Mouse (Mus musculus) liver, embryonic 11.5 days (tissue): ENCODE data around the gene Notum. TPM values are rescaled to one million over a fixed set of nuclear protein-coding genes. Genes with fewer than 3 reads are reported as not detected.

Experiments used
- ATAC-seq: fragments of 200-750 bp; cut with Nextera tagmentation; replicated peaks from 2 replicates; pipeline ENCODE4 v1.8.0; 2017; ENCODE audit warnings: moderate number of reproducible peaks, mild to moderate bottlenecking, moderate TSS enrichment, moderate library complexity; ENCODE audit not compliant: low FRiP score
- DNase-seq: peaks from one replicate; pipeline ENCODE4 v3.0.0-alpha.2; 2017; ENCODE audit warnings: low spot score
- H3K27ac ChIP-seq: fragments of 300-500 bp; sonication (generic); 2 replicates; pipeline ENCODE4 v1.5.1; 2014; ENCODE audit warnings: mild to moderate bottlenecking, low read depth, low read length, control low read depth
- H3K27me3 ChIP-seq: fragments of 300-500 bp; sonication (generic); replicated peaks from 2 replicates; pipeline ENCODE4 v1.6.1; 2014; ENCODE audit warnings: low read length, mixed read lengths; ENCODE audit not compliant: control insufficient read depth, insufficient read depth
- H3K36me3 ChIP-seq: fragments of 300-500 bp; sonication (generic); 2 replicates; pipeline ENCODE4 v1.6.1; 2014; ENCODE audit warnings: mild to moderate bottlenecking, low read length, moderate library complexity, mixed read lengths; ENCODE audit not compliant: control insufficient read depth, insufficient read depth
- H3K4me1 ChIP-seq: fragments of 300-500 bp; sonication (generic); replicated peaks from 2 replicates; pipeline ENCODE4 v1.6.1; 2014; ENCODE audit warnings: low read length, mixed read lengths; ENCODE audit not compliant: control insufficient read depth, insufficient read depth
- H3K4me2 ChIP-seq: fragments of 300-500 bp; sonication (generic); 2 replicates; pipeline ENCODE4 v1.6.1; 2014; ENCODE audit warnings: mild to moderate bottlenecking, control low read depth, moderate library complexity
- H3K4me3 ChIP-seq: fragments of 300-500 bp; sonication (generic); 2 replicates; pipeline ENCODE4 v1.5.1; 2014; ENCODE audit warnings: low read depth, low read length, control low read depth
- H3K9ac ChIP-seq: fragments of 300-500 bp; sonication (generic); 2 replicates; pipeline ENCODE4 v1.6.1; 2014; ENCODE audit warnings: low read depth, low read length, control low read depth
- H3K9me3 ChIP-seq: fragments of 300-500 bp; sonication (generic); 2 replicates; pipeline ENCODE4 v1.6.1; 2016; ENCODE audit warnings: low read length, inconsistent platforms, mixed read lengths; ENCODE audit not compliant: control insufficient read depth
- WGBS: fragments of 180-500 bp; shearing (Covaris S2); extraction: QIAGEN DNeasy Blood & Tissue Kit; methylation state at CpG from one replicate; pipeline ENCODE4 v1.1.7; 2014; 5-methylcytosine and 5-hydroxymethylcytosine counted together
- polyA plus RNA-seq: library from polyadenylated mRNA; unstranded; fragments of >200 nt; fragmentation: Nextera tagmentation; extraction: Ambion mirVana; gene quantifications from 2 replicates; pipeline ENCODE4 v1.2.1, GENCODE M21; 2014

The Notum gene
- polyA plus RNA-seq = 0.51 and 0.52 TPM in 2 replicates

DNA sequence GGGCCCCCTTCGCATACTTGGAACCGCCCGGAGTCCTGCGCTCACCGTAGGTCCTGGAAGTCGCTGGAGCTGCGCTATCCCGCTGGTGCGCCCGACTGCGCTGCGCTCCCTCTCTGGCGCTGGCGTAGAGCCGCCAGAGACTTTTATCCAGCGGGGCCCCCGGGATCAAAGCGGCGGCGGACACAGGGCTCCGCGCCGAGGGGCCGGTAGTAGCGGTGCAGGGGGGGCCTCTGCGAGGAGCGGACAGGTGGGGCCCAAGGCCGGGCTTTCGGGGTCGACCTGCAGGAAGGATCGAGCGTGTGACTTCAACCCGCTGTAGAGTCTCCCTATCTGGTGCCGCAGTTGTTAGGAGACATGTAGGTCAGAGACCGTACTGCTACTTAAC, at the start of gene Notum:
Gene Notum, minus strand, starts transcription at position 100 of the 385 bp plus-strand sequence.
- Histone ChIP-seq H3K27me3 (peaks cover 93% of the 10 kb centered on the region), H3K4me2 (peak within 1 kb of the TSS; percentile 70), H3K4me1 (peaks cover 19% of the 10 kb centered on the region), H3K27ac (no peak within 1 kb of the TSS), H3K36me3 (no peaks in the 10 kb centered on the region), H3K9ac (0 out of 2 replicates have a peak within 1 kb of the TSS, but pooled peaks have one; percentile 20), H3K9me3 (no peaks in the 10 kb centered on the region), H3K4me3 (peak within 1 kb of the TSS; percentile 50)
- ATAC-seq = no peak
- DNase-seq = no peak
- WGBS = 2% methylated on average over 35 of the region's 35 CpGs

DNA sequence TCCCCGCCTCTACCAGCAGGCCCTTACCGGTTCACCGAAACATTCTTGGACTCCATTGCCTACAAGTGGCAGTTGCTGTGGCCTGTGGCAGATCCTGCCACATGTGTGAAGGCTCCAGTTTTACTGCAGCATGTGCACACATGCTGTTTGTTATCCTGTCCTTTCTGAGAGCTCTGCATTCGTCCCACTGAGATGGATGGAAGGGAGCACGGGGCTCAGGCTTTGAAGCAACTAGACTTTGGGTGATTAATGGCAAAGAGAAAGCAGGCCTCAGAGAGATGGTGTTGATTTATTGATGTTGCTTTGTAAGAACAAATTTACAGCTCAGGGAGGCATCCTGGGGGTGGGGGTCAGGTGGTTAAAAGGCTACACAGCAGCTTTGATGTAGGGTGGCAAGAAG, 49.7 kb upstream of the Notum start:
- no peak overlapping the region for H3K9ac ChIP-seq
- no peaks in the 10 kb centered on the region for H3K9me3 ChIP-seq
- DNase-seq (no peak), ATAC-seq (no peak)
- peaks cover 12% of the 10 kb centered on the region; the same call in 1 of the 2 replicates for H3K36me3 ChIP-seq
- no peak overlapping the region for H3K27ac ChIP-seq
- H3K4me1 ChIP-seq = peaks cover 24% of the 10 kb centered on the region
- no peak overlapping the region for H3K4me2 ChIP-seq
- no peaks in the 10 kb centered on the region for H3K27me3 ChIP-seq
- H3K4me3 ChIP-seq = no peak overlapping the region
- 76% methylated on average over 5 of the region's 5 CpGs for WGBS

DNA sequence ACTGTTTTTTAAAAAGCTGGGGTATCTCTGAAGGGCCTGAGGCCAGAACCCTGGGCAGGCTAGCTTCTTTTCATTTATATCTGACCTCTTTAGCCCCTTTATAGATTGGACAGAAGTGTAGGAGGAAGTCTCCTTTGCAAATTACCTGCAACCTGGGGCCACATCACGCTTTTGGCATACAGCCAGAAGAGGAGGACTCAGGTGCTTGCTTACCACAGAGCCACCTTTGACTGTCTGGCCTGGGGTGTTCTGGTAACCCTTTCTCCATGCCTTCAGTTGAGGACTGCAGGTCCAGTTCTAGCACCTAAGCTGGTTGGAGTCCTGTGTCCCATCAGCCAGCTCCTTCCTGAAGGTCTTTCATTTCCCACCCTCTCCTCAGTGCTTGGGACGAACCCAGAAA, 48.6 kb upstream of the Notum start:
- H3K27ac ChIP-seq = no peak overlapping the region
- ATAC-seq = no peak
- WGBS = 81% methylated on average over 2 of the region's 2 CpGs

DNA sequence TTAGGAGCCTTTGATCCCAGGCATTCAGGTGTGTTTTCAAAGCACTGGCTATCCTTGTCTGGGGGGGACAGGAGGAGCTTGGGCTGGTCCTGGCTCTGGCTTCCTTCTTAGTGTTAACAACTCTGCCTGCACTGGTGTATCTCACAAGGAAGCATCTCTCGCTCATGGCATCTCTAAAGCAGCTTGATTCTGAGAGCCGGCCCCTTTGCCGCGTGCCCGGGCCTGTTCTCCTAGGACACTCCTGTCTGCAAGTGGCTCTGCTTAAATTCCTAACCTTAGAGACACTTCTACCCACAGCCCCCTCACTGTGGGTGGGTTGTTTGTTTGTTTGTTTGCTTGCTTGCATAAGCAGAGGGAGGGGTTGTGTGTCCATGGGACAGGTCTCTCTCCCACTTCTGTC, 47.0 kb upstream of the Notum start:
- 66% methylated on average over 5 of the region's 5 CpGs for WGBS
- Histone ChIP-seq H3K4me2 (no peak overlapping the region), H3K4me1 (peaks cover 39% of the 10 kb centered on the region), H3K27ac (0 out of 2 replicates have a peak overlapping the region, but pooled peaks have one; percentile 4), H3K4me3 (no peak overlapping the region), H3K9ac (no peak overlapping the region), H3K36me3 (peaks cover 12% of the 10 kb centered on the region; the same call in 1 of the 2 replicates), H3K9me3 (no peaks in the 10 kb centered on the region), H3K27me3 (no peaks in the 10 kb centered on the region)
- no peak for ATAC-seq
- no peak for DNase-seq

More for the DNA sequence above, 48.6 kb upstream of the Notum start:
- peaks cover 10% of the 10 kb centered on the region; the same call in 1 of the 2 replicates for H3K36me3 ChIP-seq
- no peak for DNase-seq
- no peak overlapping the region for H3K4me2 ChIP-seq
- H3K4me1 ChIP-seq = peaks cover 31% of the 10 kb centered on the region
- H3K9me3 ChIP-seq = no peaks in the 10 kb centered on the region
- no peaks in the 10 kb centered on the region for H3K27me3 ChIP-seq
- no peak overlapping the region for H3K9ac ChIP-seq
- H3K4me3 ChIP-seq = no peak overlapping the region

DNA sequence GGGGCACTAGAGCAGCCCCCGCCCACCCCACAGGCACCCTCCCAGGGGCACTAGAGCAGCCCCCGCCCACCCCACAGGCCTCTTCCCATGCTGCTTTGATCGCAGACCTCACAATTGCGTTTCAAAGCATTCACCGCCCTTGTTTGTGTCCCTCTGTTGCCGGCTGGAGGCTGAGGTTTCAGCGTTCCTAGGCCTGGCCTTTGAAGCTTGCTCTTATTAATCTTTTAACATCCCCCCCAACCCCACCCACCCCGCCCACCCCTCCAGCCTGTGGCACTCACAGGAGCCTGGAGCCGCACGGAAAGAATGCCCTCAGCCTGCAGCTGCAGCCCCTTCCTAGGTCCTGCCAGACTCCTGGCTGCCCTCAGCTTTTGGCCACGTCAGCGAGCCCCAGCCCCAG, 46.2 kb upstream of the Notum start:
- Histone ChIP-seq H3K4me3 (no peak overlapping the region), H3K4me1 (peaks cover 33% of the 10 kb centered on the region), H3K27ac (peak overlapping the region; percentile 25; the same call in 1 of the 2 replicates), H3K27me3 (no peaks in the 10 kb centered on the region), H3K9me3 (no peaks in the 10 kb centered on the region), H3K36me3 (peaks cover 14% of the 10 kb centered on the region; the same call in 1 of the 2 replicates), H3K4me2 (no peak overlapping the region), H3K9ac (no peak overlapping the region)
- DNase-seq = no peak
- no peak for ATAC-seq
- WGBS = 39% methylated on average over 11 of the region's 12 CpGs

DNA sequence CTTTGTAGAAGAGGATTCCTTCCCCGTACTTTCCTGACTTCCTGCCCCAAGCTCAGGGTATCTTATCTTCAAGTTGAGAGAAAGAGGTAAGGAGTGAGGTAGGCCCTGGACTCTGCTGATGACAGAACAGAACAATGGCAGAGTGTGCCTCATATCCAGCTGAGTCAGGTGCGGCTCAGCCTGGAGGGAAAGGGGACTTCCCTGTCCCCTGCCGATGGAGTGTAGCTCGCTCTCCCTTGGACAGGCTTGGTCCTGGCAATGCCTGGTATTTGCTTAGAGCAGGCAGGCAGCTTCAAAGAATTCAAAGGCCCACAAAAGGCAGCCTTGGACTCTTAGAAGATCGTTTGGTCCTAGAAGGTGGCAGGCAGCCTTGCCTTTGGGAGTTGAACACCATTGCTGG, 45.1 kb upstream of the Notum start:
- no peak overlapping the region for H3K27ac ChIP-seq
- ATAC-seq (no peak), DNase-seq (no peak)
- H3K9me3 ChIP-seq = no peaks in the 10 kb centered on the region
- H3K4me1 ChIP-seq = peaks cover 33% of the 10 kb centered on the region
- no peak overlapping the region for H3K4me3 ChIP-seq
- no peak overlapping the region for H3K9ac ChIP-seq
- no peak overlapping the region for H3K4me2 ChIP-seq
- H3K27me3 ChIP-seq = no peaks in the 10 kb centered on the region
- H3K36me3 ChIP-seq = peaks cover 16% of the 10 kb centered on the region; the same call in 1 of the 2 replicates
- WGBS = 65% methylated on average over 5 of the region's 5 CpGs

DNA sequence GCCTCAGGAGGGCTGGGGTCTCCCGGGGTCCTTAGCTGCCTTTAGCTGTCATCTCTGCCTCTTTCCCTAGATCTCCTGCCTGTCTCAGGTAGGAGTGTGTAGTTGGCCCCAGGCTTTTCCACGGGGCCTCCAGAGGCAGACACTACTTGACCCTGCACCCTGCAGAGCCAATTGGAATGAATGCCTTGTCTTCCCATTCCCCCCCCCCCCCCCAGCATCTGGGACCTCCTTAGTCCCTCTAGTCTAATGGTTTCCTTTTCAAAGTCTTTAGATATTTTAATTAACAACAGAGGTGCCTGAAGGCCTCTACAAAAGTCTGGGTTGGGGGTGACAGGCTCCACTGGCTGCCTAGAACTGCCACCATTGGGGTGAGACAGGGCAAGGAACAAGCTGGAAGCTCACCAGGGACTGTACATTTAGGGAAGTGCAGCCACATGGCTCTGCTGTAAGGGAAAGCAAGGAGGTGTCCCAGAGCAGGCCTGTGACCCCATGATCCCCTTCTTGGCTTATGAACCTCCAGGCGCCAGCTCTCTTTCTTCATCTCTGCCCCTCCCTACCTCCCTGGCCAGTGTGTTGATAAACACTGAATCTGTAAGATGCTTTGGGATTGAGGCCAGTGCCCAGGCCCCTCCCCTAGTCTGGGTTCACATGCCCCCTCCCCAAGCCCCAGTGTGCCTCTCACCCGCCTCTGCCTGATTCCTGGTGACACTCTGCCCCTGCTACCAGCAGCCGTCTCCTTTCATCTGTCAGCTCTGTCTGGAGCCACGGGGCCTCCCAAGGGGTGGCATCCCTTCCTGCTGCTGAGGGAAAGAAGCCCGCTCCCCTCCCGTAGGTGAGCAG, 43.7 kb upstream of the Notum start:
- Histone ChIP-seq H3K9me3 (no peaks in the 10 kb centered on the region), H3K27ac (peak overlapping the region; percentile 32; the same call in 1 of the 2 replicates), H3K4me3 (no peak overlapping the region), H3K4me1 (peaks cover 33% of the 10 kb centered on the region), H3K9ac (no peak overlapping the region), H3K4me2 (no peak overlapping the region), H3K36me3 (peaks cover 12% of the 10 kb centered on the region; the same call in 1 of the 2 replicates), H3K27me3 (no peaks in the 10 kb centered on the region)
- ATAC-seq (no peak), DNase-seq (no peak)
- WGBS = 47% methylated on average over 8 of the region's 8 CpGs

DNA sequence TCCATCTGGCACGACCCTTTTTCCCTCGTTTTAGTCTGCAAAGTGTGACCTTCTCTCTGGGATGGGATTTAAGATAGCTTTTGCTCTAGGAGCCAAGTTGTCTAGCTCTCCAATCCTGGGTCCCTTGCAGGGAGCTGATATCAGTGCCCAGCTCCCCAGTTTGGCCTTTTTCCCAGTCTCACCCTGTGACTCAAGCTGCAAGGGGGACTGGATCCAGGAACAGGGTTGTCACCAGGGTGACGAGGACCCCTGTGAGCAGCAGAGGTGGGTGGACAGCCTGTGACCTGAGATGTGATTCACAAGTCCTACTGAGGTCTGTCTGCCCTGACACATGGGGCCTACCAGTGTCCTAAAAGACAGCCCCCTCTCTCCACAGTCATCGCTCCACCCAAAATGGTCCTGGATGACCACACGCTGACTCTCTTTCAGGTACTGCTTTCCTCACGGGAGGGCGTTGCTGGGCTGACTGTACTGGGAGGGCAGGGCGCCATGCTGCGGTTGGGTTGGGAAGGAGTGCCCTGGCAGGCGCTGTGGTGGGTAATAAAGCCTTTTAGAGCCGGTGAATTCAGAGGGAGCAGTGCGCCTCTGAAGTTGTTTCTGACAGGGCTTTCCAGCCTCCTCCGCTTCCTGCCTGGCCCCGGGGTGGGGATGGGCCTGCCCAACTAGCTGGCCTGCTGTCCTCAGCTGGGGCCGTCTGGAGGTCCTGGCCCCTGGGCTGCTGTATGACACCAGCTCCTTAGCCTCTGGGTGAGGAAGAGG, 42.9 kb upstream of the Notum start:
- ATAC-seq = no peak
- peaks cover 33% of the 10 kb centered on the region for H3K4me1 ChIP-seq
- H3K36me3 ChIP-seq = peaks cover 11% of the 10 kb centered on the region; the same call in 1 of the 2 replicates
- H3K9me3 ChIP-seq = no peaks in the 10 kb centered on the region
- DNase-seq = no peak
- no peak overlapping the region for H3K4me3 ChIP-seq
- H3K27ac ChIP-seq = peak overlapping the region; percentile 32; the same call in 1 of the 2 replicates
- no peaks in the 10 kb centered on the region for H3K27me3 ChIP-seq
- no peak overlapping the region for H3K4me2 ChIP-seq
- 66% methylated on average over 15 of the region's 15 CpGs for WGBS
- no peak overlapping the region for H3K9ac ChIP-seq
